Mouse (Mus musculus) hindbrain, embryonic 10.5 days (tissue): ENCODE measurements around the gene Pidd1. TPM values are rescaled to one million over a fixed set of nuclear protein-coding genes. Genes with fewer than 3 reads are reported as not detected.

Source experiments
- DNase-seq: peaks from one replicate; pipeline ENCODE4 v3.0.0-alpha.2; 2017; ENCODE audit warnings: low spot score
- H3K27ac ChIP-seq: fragments of 300-500 bp; sonication (generic); 2 replicates; pipeline ENCODE4 v1.5.1; 2016; ENCODE audit warnings: mild to moderate bottlenecking, moderate library complexity
- H3K27me3 ChIP-seq: fragments of 300-500 bp; sonication (generic); 2 replicates; pipeline ENCODE4 v1.6.1; 2016; ENCODE audit warnings: mild to moderate bottlenecking; ENCODE audit not compliant: poor library complexity, insufficient read depth, severe bottlenecking
- H3K36me3 ChIP-seq: fragments of 300-500 bp; sonication (generic); 2 replicates; pipeline ENCODE4 v1.6.1; 2016; ENCODE audit warnings: mild to moderate bottlenecking, moderate library complexity
- H3K4me1 ChIP-seq: fragments of 300-500 bp; sonication (generic); replicated peaks from 2 replicates; pipeline ENCODE4 v1.6.1; 2016; ENCODE audit warnings: mild to moderate bottlenecking
- H3K4me3 ChIP-seq: fragments of 300-500 bp; sonication (generic); 2 replicates; pipeline ENCODE4 v1.5.1; 2016; ENCODE audit warnings: mild to moderate bottlenecking, moderate library complexity
- H3K9me3 ChIP-seq: fragments of 300-500 bp; sonication (generic); 2 replicates; pipeline ENCODE4 v1.6.1; 2016; ENCODE audit warnings: mild to moderate bottlenecking, moderate library complexity
- WGBS: fragments of 180-500 bp; shearing (Covaris S2); methylation state at CpG from one replicate; pipeline ENCODE4 v1.1.7; 2016; 5-methylcytosine and 5-hydroxymethylcytosine counted together
- polyA plus RNA-seq: library from polyadenylated mRNA; unstranded; fragments of >200 nt; fragmentation: Nextera tagmentation; extraction: Ambion mirVana; gene quantifications from 2 replicates; pipeline ENCODE4 v1.2.1, GENCODE M21; 2016

Pidd1 gene
- polyA plus RNA-seq, 1 experiment from 2014 or later: 21.0 TPM

- Histone ChIP-seq H3K27me3 (peaks cover 45% of the 10 kb centered on the region), H3K27ac (no peak overlapping the region; the same call in 1 of the 2 replicates), H3K4me3 (no peak overlapping the region), H3K9me3 (no peaks in the 10 kb centered on the region), H3K4me1 (peaks cover 72% of the 10 kb centered on the region), H3K36me3 (no peaks in the 10 kb centered on the region)
- WGBS: 85% methylated on average over 5 of the region's 5 CpGs
- no peak for DNase-seq
Measured at GRCm38 (mm10) chr7:141478270-141478748, 34.5 kb upstream of the Pidd1 start.

DNA sequence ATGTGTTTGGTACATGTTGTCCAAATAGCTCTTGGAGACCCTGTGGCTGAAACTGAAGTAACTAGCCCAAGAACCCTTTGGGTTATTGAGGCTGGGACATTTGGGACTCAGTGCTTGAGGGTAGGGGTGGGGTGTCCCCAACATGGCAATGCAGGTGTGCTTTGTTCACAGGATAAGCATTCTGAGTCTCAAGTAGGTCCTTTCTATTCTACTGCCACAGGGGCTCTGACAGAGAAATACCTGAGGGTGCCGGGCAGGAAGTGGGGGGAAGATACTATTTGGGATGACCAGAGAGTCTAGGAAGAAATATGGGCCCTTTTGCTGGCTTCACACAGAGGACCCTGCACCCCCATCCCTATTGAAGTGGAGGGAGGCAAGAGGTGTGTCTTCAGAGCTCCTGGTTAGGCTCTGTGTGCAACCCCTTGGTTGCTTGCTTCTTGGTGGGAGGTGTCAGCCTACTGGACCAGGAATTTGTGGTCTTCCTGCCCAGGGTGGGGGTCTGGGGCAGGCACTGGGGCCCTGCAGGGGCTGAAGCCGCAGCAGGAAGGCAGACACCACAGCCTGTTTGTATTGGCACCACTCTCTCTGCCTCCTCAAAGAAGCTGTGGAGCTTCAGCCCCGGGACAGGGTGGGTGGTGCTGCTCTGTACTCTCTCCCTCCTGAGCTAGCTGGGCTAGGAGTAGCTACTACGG, 33.9 kb upstream of the Pidd1 start:
- 65% methylated on average over 4 of the region's 4 CpGs for WGBS
- peaks cover 2% of the 10 kb centered on the region for H3K36me3 ChIP-seq
- H3K4me1 ChIP-seq: peaks cover 70% of the 10 kb centered on the region
- peak overlapping the region; percentile 23; the same call in 1 of the 2 replicates for H3K27ac ChIP-seq
- H3K4me3 ChIP-seq: no peak overlapping the region
- no peak for DNase-seq
- no peaks in the 10 kb centered on the region for H3K9me3 ChIP-seq
- H3K27me3 ChIP-seq: peaks cover 39% of the 10 kb centered on the region

DNA sequence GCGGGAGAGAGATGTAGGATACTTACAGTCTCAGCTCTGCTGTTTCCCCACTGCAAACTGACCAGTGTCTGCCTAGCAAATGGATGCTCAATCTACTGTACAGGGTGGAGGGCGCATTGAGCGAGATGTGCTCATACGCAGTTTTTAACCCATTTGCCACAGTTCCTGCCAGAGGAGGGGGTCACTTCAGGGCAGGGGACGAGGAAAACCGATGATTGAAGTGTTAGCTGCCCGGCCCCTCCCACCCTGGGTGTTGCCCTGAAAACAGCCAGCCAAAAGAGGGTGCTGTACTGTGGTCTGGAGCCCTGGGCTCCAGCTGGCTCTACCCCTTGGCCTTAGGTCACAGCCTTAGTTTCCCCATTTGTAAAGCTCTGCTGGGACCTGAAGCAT, 33.2 kb upstream of the Pidd1 start:
- Histone ChIP-seq H3K4me1 (peaks cover 63% of the 10 kb centered on the region), H3K27me3 (peaks cover 31% of the 10 kb centered on the region), H3K4me3 (peak overlapping the region; percentile 65), H3K36me3 (peaks cover 10% of the 10 kb centered on the region), H3K9me3 (no peaks in the 10 kb centered on the region), H3K27ac (peak overlapping the region; percentile 99)
- WGBS: 20% methylated on average over 7 of the region's 7 CpGs
- DNase-seq: no peak

- DNase-seq: peak; percentile 70
- no peaks in the 10 kb centered on the region for H3K9me3 ChIP-seq
- H3K27me3 ChIP-seq: peaks cover 26% of the 10 kb centered on the region
- H3K36me3 ChIP-seq: peaks cover 16% of the 10 kb centered on the region
- peak overlapping the region; percentile 99 for H3K27ac ChIP-seq
- peaks cover 58% of the 10 kb centered on the region for H3K4me1 ChIP-seq
- H3K4me3 ChIP-seq: peak overlapping the region; percentile 65
- 6% methylated on average over 17 of the region's 17 CpGs for WGBS
Measured at GRCm38 (mm10) chr7:141476226-141476980, 32.6 kb upstream of the Pidd1 start.

DNA sequence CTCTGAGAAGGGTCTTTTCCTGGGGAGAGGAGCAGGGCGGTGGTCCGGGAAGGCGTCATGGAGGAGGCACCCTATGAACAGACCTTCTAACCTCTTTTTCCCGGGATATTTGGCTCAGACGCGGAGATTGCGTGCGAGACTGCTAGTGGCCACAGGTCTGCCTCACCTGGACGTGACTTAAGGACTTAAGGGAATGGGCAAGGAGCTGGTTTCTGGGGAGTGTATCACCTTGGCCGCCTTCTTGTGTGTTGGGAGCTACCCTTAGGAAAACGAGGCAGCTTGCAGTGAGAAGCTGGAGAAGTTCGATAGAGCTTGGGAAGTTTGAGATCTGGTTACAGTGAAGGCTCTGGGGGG, 32.0 kb upstream of the Pidd1 start:
- DNase-seq: no peak
- Histone ChIP-seq H3K27me3 (peaks cover 26% of the 10 kb centered on the region), H3K36me3 (peaks cover 22% of the 10 kb centered on the region)

GRCm38 (mm10) chr7:141475011-141475804, 31.4 kb upstream of the Pidd1 start, which contains the start of the genes Polr2l and Tspan4:
Gene Polr2l, minus strand, starts transcription at chr7:141475132.
Gene Tspan4, plus strand, starts transcription at chr7:141475240.
- under 1% methylated on average over 87 of the region's 87 CpGs for WGBS
- H3K9me3 ChIP-seq: no peaks in the 10 kb centered on the region
- peak within 1 kb of the TSS; percentile 65 for H3K4me3 ChIP-seq
- DNase-seq: peak; percentile 90
- peaks cover 28% of the 10 kb centered on the region for H3K36me3 ChIP-seq
- peaks cover 26% of the 10 kb centered on the region for H3K27me3 ChIP-seq
- H3K4me1 ChIP-seq: peaks cover 51% of the 10 kb centered on the region
- peak within 1 kb of the TSS; percentile 99 for H3K27ac ChIP-seq

More for the DNA sequence above, 32.0 kb upstream of the Pidd1 start:
- Histone ChIP-seq H3K4me3 (peak overlapping the region; percentile 65), H3K27ac (peak overlapping the region; percentile 99), H3K9me3 (no peaks in the 10 kb centered on the region), H3K4me1 (peaks cover 51% of the 10 kb centered on the region)
- 3% methylated on average over 12 of the region's 12 CpGs for WGBS

DNA sequence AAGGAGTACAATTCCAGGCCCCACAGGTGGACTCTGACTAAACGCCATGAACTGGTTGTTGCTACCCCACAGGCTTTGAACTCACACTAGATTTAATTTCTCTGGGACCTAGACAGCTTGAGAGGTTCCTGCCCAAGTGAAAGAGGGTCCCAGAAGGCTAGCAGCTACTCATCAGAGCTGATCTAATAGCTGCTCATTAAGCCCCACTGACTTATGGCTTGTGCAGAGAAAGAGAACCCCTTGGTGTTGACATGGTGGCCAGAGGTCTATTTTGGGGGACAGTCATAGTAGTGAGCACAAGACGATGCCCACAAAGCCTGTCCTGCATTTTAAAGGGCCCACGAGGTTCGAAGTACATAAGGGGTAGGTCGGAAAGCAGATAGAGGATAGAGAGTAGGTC, 30.3 kb upstream of the Pidd1 start:
- Histone ChIP-seq H3K4me3 (peak overlapping the region; percentile 65), H3K27ac (peak overlapping the region; percentile 99; the same call in 1 of the 2 replicates), H3K4me1 (peaks cover 62% of the 10 kb centered on the region), H3K9me3 (no peaks in the 10 kb centered on the region), H3K27me3 (peaks cover 26% of the 10 kb centered on the region), H3K36me3 (peaks cover 38% of the 10 kb centered on the region)
- WGBS: 12% methylated on average over 5 of the region's 5 CpGs
- DNase-seq: no peak

GRCm38 (mm10) chr7:141472763-141473162, 28.9 kb upstream of the Pidd1 start:
- H3K36me3 ChIP-seq: peaks cover 39% of the 10 kb centered on the region
- WGBS: 86% methylated on average over 6 of the region's 6 CpGs
- H3K9me3 ChIP-seq: no peaks in the 10 kb centered on the region
- peaks cover 69% of the 10 kb centered on the region for H3K4me1 ChIP-seq
- H3K27me3 ChIP-seq: peaks cover 20% of the 10 kb centered on the region
- no peak for DNase-seq
- no peak overlapping the region for H3K4me3 ChIP-seq
- H3K27ac ChIP-seq: no peak overlapping the region

DNA sequence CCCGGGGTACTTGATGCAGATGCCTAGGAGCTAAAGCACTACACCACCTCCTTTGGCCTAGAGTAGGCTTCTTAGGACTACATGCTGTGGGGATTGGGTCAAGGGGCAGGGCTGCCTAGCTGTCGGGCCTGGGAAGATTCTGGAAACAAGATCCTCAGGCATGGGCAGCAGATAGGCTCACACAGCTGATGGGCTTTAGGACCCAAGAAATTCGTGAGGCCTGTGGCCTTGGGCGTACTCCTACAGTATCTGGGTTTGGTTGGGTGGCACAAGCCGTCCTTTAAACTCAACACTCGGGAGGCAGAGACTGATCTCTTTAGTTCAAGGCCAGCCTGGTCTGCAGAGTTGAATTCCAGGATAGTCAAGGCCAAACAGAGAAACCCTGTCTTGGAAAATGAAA, 28.4 kb upstream of the Pidd1 start:
- DNase-seq: no peak
- Histone ChIP-seq H3K9me3 (no peaks in the 10 kb centered on the region), H3K36me3 (peaks cover 39% of the 10 kb centered on the region), H3K27ac (no peak overlapping the region), H3K4me3 (no peak overlapping the region), H3K4me1 (peaks cover 69% of the 10 kb centered on the region), H3K27me3 (peaks cover 18% of the 10 kb centered on the region)
- 82% methylated on average over 6 of the region's 6 CpGs for WGBS

GRCm38 (mm10) chr7:141471236-141471635, 27.4 kb upstream of the Pidd1 start:
- no peak overlapping the region for H3K4me3 ChIP-seq
- H3K27me3 ChIP-seq: peaks cover 17% of the 10 kb centered on the region
- WGBS: 91% methylated on average over 1 of the region's 1 CpGs
- H3K36me3 ChIP-seq: peaks cover 39% of the 10 kb centered on the region
- peaks cover 67% of the 10 kb centered on the region for H3K4me1 ChIP-seq
- no peak for DNase-seq
- H3K27ac ChIP-seq: no peak overlapping the region
- no peaks in the 10 kb centered on the region for H3K9me3 ChIP-seq

DNA sequence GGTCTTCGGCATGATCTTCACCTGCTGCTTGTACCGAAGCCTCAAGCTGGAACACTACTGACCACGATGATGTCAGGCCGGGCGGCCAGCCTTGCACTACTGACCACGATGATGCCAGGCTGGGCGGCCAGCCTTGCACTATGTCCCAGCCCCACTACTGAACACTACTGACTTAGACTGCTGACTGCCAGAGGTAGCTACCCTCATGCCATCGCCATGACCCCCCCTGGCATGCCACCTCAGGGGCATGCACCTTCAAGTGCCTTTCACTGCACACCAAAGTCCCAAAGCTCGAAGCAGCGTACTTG, 26.8 kb upstream of the Pidd1 start:
- WGBS: 96% methylated on average over 10 of the region's 10 CpGs
- Histone ChIP-seq H3K4me1 (peaks cover 65% of the 10 kb centered on the region), H3K9me3 (no peaks in the 10 kb centered on the region), H3K27ac (no peak overlapping the region), H3K36me3 (peaks cover 39% of the 10 kb centered on the region), H3K27me3 (peaks cover 17% of the 10 kb centered on the region), H3K4me3 (no peak overlapping the region)
- DNase-seq: no peak

- peak overlapping the region; percentile 80; the same call in 1 of the 2 replicates for H3K4me3 ChIP-seq
Measured at GRCm38 (mm10) chr7:141469901-141470636, 26.2 kb upstream of the Pidd1 start.

More at GRCm38 (mm10) chr7:141469901-141470636, 26.2 kb upstream of the Pidd1 start:
- peaks cover 39% of the 10 kb centered on the region for H3K36me3 ChIP-seq
- DNase-seq: no peak
- H3K4me1 ChIP-seq: peaks cover 65% of the 10 kb centered on the region
- WGBS: 90% methylated on average over 18 of the region's 18 CpGs
- H3K27me3 ChIP-seq: peaks cover 21% of the 10 kb centered on the region
- peak overlapping the region; percentile 93; the same call in 1 of the 2 replicates for H3K27ac ChIP-seq
- no peaks in the 10 kb centered on the region for H3K9me3 ChIP-seq
